Mouse (Mus musculus): Measurements from ENCODE around the gene Gm39115. TPM values are rescaled to one million over a fixed set of nuclear protein-coding genes. Genes with fewer than 3 reads are reported as not detected.
"Not testable (repeated sequence)": the region's sequence is repeated elsewhere in the genome, so short reads cannot be mapped to it uniquely, and the experiment has no call there.

The Gm39115 gene
- not detected for total RNA-seq (2021)
- long read RNA-seq, experiment 1, result 0 reads
- long read RNA-seq, experiment 2, result 0 reads

DNA sequence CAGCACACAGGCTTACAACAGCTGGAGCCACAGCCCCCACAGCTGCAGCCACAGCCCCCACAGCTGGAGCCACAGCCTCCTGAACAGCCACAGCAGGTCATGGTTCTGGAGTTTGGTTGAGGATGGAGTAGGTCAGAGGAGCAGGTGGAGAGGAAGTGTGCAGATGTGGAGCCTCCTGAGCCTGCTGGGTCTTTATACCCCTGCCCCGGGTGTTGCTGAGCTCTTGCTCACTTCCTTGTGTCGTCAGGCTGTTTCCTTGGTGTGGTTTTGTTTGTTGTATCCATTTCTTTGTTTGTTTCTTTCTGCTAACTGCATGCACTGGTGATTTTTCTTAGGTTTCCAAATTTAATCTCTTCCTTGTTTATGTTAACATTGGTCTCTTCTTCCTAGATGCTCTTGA lies at the start of gene Gm39115:
TSS of gene Gm39115 (minus strand) at position 101 of the 400 bp plus-strand sequence.
- not testable (repeated sequence) for DNase-seq

DNA sequence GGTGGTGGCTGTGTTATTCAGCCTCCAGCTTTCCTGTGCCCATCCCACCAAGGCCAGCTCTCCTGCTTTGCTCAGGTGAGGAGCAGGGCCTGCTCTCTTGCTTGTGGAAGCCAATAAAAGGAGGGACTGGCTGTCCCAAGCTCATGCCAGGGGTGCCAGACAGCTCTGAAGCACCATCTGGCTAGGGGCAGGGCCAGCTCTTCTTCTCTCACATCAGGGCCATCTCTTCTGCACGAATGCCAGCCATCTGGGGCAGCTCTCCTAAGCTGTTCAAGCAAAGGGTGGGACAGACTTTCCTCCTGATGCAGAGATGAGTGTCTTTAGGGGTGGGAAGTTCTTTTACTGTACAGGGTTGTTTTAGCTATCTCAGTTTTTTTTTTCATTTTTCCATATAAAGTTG lies 45.2 kb upstream of the Gm39115 start:
- no peak for DNase-seq

DNA sequence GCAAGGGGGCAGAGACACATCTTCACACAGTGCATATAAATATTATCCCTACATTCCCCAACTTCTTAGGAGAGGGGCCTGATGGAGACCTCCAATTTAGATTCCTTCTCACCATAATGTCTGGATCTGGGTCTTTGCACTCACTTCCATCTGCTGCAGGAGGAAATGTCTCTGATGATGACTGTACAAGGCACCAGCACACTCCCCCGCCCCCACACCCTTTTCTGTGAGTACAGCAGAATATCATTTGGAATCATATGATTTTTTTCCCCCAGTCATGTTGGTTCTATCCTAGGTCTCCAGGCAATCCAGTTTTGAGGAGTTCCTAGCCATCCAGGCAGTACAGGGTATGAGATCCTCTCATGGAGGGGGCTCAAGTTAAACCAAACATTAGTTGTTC lies 42.9 kb upstream of the Gm39115 start:
- DNase-seq, result no peak

DNA sequence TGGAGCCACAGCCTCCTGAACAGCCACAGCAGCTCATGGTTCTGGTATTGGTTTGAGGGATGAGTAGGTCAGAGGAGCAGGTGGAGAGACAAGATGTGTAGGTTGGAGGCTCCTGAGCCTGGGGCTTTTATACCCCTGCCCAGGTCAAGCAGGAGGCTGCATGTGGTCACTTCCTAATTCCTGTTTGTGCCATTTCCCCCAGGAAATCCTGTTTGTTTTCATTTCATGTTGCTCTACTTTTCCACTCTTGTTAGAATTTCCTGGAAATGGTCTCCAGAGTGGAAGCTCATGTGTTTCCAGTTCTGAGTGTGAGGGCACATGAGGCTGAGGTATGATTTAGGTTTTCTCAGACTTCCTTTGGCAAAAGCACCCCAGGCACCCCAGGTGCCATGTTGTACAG lies 40.1 kb upstream of the Gm39115 start, which contains the start of gene Krtap5-2:
TSS of gene Krtap5-2 (minus strand) at position 101 of the 400 bp plus-strand sequence.
- not testable (repeated sequence) for DNase-seq

DNA sequence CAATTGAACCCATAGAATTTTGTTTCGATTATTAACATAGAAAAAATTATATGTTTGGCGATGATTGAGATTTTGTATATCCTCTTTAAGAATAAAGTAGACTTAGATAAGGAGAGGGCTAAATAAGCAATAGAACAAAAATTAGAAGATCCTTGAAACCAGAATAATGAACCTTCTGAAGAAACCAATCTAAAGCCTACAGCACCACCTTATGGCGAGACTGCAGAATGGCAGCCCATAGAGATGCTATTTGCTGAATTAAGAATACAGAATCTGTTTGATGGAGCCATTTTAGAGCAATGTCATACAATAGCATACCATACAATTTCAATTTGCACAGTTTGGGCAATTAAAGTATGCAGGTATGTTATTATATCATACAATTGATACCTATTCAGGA lies 34.0 kb upstream of the Gm39115 start:
- peak in 1 of 2 experiments; percentile 5 for DNase-seq

DNA sequence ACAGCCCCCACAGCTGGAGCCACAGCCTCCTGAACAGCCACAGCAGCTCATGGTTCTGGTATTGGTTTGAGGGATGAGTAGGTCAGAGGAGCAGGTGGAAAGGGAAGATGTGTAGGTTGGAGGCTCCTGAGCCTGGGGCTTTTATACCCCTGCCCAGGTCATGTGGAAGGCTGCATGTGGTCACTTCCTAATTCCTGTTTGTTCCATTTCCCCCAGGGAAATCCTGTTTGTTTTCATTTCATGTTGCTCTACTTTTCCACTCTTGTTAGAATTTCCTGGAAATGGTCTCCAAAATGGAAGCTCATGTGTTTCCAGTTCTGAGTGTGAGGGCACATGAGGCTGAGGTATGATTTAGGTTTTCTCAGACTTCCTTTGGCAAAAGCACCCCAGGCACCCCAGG lies 29.8 kb upstream of the Gm39115 start, which contains the start of gene Gm4553:
TSS of gene Gm4553 (minus strand) at position 101 of the 400 bp plus-strand sequence.
- DNase-seq, result not testable (repeated sequence)

DNA sequence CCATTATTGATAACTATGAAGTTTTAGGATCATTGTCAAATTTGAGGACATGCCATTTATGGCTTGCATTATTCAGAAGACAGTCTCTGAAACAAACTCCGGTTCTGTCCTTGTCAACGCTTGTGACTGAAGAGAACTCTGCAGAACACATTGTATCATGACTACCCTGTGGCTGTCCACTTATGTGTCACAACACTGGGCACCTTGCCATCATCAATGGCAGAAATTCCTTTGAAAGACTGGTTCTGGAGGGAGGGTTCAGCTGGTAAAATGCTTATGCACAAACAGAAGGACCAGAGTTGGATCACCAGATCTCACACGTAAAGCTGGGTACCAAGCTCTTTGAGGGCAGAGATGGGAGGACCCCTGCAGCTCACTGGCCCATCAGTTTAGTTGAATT lies 23.5 kb upstream of the Gm39115 start:
- peak; percentile 17 to 66 for DNase-seq

DNA sequence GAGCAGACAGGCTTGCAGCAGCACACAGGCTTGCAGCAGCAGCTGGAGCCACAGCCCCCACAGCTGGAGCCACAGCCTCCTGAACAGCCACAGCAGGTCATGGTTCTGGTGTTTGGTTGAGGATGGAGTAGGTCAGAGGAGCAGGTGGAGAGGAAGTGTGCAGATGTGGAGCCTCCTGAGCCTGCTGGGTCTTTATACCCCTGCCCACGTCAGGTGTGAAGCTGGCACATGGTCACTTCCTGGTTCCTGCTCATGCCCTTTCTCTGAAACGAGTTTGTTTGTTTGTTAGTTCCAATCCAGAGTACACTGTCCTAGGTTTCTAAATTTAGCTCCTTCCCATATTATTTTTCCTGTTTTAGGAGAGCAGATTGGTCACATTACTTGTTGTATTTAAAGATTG lies 21.2 kb upstream of the Gm39115 start, which contains the start of gene Gm29735:
TSS of gene Gm29735 (minus strand) at position 101 of the 400 bp plus-strand sequence.
- not testable (repeated sequence) for DNase-seq

DNA sequence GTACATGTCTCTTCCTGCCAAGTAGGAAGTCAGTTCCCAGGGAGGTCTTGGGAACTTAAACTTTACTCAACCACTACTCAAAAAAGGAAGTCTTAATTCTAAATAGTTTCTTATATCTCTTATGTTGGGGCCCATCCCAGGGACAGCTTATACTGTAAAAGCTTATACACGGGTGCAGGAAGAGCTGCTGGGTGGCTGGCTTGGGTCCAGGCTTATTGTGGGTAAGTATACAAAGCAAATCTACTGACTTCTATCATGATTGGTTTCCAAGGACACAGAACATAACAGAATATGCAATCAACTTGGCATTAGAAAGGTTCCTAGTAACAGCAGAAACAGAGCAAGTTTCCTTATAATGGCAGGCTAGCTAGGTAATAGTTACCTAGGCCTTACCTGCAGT lies 19.5 kb upstream of the Gm39115 start:
- no peak for DNase-seq

DNA sequence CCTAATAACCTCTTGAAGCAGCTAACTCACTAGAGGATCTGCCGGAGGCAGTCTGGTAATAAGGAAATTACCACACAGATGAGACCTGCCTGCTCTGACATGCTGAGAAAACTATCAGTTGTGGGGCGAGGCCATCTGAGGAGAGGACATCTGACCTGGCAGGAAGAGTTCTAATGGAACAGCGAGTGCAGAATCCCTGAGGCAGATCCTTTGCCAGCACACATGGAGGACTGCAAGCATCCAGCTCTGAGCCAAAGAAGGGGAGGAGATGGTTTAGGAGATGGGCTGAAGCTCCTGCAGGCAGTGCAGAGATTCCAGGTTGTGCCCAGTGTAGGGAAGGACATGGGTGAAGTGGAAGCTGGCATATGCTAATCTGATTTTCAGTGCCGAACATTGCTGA lies 16.4 kb upstream of the Gm39115 start:
- DNase-seq, result no peak

DNA sequence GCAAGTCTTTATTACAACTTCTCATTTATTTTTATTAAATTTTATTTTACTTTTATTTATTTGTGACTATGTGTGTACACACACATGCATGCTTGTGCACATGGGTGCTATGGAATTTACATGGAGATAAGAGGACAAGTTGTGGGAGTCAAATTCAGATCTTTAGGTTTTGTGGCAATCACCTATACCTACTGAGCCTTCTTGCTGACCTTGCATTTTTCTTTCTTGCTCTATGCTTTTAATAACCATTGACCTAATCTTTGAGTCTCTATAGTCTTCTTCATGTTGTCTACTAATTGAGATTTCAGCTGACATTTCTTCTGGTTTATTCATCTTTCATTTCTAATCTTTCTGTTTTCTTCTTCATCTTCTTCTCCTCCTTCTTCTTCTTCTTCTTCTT lies 12.8 kb upstream of the Gm39115 start:
- DNase-seq, result no peak

DNA sequence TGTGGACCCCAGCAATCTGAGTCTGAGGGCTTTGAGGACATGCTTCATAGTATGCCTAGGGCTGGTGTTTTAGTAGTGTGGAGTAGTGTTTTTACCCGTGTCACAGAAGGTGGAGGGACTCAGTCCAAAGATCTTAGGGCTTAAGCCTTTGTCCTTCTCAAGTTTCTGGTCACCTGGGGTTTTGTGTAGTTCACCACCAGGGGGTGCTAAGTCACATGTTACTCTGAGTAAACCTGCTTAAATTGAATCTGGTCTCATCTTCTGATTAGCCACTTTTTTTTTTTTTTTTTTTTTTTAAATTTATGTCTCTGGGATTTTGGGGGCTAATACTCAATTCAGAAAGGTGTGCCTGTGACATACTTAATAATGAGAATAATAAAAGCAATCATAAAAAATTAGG lies 10.2 kb upstream of the Gm39115 start:
- peak; percentile 36 to 73 for DNase-seq

DNA sequence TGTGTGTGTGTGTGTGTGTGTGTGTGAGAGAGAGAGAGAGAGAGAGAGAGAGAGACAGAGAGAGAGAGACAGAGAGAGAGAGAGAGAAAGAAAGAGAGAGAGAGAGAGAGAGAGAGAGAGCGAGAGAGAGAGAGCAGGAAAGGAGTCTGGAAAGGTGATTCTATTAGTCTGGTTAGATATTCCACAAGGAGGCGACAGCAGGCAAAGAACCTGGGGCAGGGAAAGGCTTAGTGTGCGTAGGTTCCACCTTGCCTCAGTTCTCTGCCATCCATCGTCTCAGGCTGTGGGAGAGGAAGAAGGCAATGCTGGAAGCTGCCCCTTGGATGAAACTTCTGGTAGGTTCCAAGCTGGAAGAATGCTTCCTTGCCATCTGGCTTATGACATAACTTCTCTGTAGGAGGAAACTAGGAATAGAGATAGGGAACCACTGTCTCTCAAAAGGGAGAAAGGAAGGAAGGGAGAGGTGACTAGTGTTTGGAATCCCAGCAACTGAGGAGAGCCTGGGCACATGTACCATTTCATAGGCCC lies 9.6 kb upstream of the Gm39115 start:
- no peak for DNase-seq

DNA sequence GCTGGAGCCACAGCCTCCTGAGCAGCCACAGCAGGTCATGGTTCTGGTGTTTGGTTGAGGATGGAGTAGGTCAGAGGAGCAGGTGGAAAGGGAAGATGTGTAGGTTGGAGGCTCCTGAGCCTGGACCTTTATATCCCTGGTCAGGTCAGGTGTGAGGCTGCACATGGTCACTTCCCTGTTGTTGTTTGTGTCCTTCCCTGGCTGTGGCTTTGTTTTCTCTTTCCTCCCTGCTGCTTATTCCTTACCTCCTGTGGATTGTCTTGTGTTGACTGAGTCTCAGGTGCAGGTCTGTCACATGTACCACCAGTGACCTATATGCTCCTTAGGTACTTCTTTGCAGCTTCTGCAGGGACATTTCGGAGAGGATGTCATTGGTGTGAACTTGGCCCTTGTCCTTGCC lies 8.7 kb upstream of the Gm39115 start, which contains the start of gene Gm45337:
TSS of gene Gm45337 (minus strand) at position 101 of the 400 bp plus-strand sequence.
- DNase-seq, result no peak

DNA sequence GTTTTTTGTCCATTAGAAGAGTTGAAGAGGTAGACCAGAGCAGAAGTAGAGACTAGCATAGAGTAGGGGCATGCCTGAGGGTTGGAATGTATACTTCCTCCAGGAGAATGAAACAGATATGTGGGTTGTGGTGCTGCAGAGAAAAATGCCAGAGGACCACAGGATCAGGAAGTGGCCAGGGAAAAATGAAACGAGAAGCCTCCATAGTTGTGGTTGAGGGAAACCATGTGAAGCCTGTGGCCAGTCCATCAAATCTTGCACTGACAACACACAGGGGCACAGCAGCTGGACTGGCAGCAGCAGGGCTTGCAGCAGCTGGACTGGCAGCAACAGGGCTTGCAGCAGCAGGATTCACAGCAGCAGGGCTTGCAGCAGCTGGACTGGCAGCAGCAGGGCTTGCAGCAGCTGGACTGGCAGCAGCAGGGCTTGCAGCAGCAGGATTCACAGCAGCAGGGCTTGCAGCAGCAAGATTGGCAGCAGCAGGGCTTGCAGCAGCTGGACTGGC lies 7.7 kb upstream of the Gm39115 start:
- DNase-seq, result not testable (repeated sequence)

DNA sequence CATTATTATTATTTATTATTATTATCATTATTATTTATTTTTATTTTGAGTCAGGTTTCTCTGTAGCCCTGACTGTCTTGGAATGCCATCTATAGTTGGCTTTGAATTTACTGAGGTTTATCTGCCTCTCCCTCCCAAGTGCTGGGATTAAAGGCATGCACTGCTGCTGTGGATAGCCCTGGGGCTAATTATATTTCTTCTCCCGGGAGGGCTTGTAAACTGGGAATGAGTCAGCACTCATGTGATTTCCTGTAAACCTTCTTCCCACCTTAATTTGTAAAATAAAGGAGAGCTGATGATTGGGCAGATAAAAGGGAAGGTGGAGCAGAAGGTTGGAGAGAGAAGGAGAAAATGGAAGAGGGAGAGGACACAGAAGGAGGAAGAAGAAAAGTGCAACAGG lies 4.9 kb upstream of the Gm39115 start:
- no peak for DNase-seq

DNA sequence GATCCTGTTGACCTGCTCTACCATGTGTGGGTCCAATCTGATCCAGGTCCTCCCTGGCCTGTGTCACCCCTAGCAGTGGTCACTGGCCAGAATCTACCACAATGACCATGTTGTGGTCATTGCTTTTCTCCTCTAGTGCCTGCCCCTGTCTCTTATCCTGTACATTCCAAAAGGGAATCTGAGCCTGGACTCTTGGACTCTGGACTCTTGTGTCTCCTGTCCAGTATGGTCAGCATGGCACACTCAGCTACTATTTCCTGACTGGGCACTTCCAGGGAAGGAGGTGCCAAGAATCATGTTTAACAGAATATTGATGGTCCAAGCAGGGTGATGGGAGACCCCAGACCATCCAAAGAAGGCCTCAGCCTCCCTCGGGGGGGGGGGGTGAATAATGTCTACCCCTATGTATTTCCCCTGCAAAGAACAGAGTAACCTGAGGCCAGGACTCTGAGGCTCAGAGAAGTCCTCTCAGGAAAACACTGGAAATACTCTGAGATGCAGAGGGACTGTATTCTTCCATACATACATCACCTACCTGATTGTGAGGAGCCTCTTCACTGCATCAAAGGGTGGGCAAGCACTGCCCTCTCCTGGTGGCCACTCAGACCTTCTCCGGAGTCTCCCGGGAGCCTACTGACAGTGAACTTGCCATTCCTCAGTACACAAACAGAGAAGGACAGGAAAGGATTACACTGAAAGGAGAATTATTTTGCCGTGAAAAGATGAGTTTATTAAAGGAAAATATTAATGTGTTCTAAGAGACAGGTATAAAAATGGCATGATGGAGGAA lies 1.4 kb downstream of the Gm39115 start:
- DNase-seq, result peak in 1 of 2 experiments; percentile 9

DNA sequence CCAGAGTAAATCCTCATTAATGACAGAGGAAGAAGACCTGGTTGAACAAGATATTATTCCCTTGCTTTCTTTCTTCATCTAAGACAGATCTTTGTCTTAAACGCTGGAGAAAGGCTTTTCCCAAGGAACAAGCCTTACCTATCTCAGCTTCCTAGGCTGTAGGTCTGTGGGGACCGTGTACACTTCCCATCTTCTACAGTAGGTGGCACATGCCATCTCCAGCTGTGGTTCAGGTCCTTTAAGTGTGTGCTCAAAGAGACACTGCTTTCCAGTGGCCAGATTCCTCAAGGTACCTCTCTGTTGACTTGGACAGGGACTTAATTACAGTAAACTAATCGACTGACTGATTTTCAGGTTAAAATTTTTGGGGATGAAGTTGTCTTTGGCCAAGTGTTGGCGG lies 7.0 kb downstream of the Gm39115 start:
- DNase-seq, result no peak

DNA sequence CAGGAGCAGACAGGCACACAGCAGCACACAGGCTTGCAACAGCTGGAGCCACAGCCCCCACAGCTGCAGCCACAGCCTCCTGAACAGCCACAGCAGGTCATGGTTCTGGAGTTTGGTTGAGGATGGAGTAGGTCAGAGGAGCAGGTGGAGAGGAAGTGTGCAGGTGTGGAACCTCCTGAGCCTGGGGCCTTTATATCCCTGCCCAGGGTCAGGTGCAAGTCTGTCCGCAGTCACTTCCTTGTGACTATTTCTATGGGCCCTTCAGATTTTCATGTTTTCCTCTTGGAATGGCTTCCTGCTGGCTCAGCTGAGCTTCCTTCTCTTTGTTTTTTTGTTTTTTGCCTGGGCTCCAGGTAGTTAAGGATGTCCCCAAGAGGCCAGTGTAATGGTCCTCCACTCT lies 15.2 kb downstream of the Gm39115 start, which contains the start of gene Gm45618:
TSS of gene Gm45618 (minus strand) at position 101 of the 400 bp plus-strand sequence.
- not testable (repeated sequence) for DNase-seq

DNA sequence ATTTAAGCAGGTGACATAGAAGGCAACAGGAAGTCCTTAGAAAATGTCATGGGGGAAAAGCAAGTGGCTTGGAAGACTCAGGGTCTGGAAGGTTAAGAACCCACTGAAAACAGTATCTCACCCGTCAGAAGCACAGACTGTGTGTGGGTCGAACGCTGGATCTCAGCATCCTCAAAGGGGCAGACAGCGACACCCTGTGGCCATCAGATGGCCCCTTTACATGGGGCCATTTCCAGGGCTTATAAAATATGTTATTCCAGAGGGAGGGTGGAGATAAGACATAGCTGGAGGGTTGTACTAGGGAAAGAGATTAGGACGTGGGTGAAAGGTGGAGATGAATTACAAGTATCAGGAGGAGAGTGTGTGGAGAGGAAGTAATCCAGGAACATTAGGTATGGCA lies 16.2 kb downstream of the Gm39115 start:
- DNase-seq, result peak; percentile 12 to 28

DNA sequence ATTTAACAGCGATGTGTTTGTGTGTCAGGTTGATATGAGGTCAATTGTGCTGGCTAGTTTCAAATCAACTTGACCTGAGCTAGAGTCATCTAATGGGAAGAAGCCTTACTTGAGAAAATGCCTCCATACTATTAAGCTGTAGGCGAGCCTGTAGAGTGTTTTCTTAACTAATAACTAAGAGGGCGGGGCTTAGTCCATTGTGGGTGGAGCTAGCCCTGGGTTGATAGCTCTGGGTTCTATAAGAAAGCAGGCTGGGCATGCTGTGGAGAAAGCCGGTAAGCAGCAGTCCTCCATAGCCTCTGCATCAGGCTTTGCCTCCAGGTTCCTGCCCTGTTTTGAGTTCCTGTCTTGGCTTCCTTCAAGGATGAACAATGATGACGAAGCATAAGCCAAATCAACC lies 31.1 kb downstream of the Gm39115 start:
- DNase-seq, result no peak

DNA sequence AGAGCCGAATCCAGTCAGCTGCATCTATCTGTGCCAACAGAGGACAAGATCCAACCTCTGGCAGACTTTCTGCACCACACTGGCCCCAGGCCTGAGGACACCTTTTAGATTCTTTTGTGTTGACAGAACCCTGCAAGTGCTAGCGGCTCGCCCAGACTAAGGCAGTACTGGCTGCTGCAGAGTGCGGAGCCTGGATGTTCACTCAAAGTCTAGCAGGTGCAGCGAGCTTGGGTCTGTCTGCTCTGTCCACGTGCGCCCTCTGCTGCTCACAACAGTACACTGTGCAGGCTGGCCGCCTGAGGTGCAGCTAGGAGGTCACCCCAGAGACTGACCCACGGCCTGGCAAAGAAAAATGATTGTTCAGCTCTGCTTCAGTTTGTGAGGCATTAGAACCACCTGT lies 38.1 kb downstream of the Gm39115 start:
- peak; percentile 86 to 88 for DNase-seq

DNA sequence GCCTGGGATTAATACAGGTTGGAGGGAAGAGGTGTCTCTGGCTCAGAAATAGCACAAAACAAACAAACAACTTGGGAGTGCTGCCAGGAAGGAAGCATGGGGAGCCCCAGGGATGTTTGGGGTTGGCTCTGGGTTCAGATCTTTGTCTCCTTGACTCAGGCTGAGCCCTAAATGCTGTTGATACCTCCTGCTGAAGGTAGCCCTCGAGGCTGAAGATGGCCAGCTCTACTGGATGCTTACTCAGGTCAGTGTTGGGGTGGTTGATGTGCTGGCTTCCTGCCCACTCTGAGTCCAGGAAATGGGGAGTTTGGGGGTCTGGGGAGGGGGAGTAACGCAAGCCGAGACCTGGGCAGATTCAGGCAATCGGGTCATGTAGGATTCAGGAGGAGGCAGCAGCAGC lies 39.1 kb downstream of the Gm39115 start:
- no peak for DNase-seq

Data from adrenal gland, postnatal 36 days (tissue).